Mouse (Mus musculus) ES-Bruce4 (cell line): ENCODE results near the gene Aasdh.

Experiments
- CTCF ChIP-seq: IDR thresholded peaks from one replicate; pipeline ENCODE4 v1.8.1; 2011; ENCODE audit warnings: low read depth, low read length
- POLR2A ChIP-seq: IDR thresholded peaks from one replicate; pipeline ENCODE4 v1.8.1; 2011; ENCODE audit warnings: low read length; ENCODE audit not compliant: insufficient read depth

GRCm38 (mm10) chr5:76902131-76902530 lies 3.2 kb downstream of the Aasdh start:
- TF ChIP-seq CTCF (no peak), POLR2A (no peak)
